Mouse (Mus musculus) C2C12 (cell line): Measurements from ENCODE around the gene Elmod2. TPM values are rescaled to one million over a fixed set of nuclear protein-coding genes. Genes with fewer than 3 reads are reported as not detected.
"Not testable (repeated sequence)": the region's sequence is repeated elsewhere in the genome, so short reads cannot be mapped to it uniquely, and the experiment has no call there.

Source experiments
- H3K27me3 ChIP-seq: one replicate; pipeline ENCODE4 v1.6.1; 2011; ENCODE audit not compliant: control insufficient read depth, insufficient read depth, insufficient read length
- H3K36me3 ChIP-seq: one replicate; pipeline ENCODE4 v1.6.1; 2011; ENCODE audit not compliant: control insufficient read depth, insufficient read depth
- H3K4me3 ChIP-seq: one replicate; pipeline ENCODE4 v1.5.1; 2011; ENCODE audit warnings: mild to moderate bottlenecking, control low read depth; ENCODE audit not compliant: poor library complexity, insufficient read depth, severe bottlenecking
- H3K79me2 ChIP-seq: one replicate; pipeline ENCODE4 v1.6.1; 2011; ENCODE audit not compliant: control insufficient read depth, insufficient read depth
- H3K79me3 ChIP-seq: one replicate; pipeline ENCODE4 v1.6.1; 2011; ENCODE audit warnings: low read depth, control low read depth
- H3ac ChIP-seq: one replicate; pipeline ENCODE3; 2011; ENCODE audit warnings: low read depth; ENCODE audit not compliant: control insufficient read depth, insufficient read length
- CEBPB ChIP-seq: IDR thresholded peaks from one replicate; pipeline ENCODE4 v1.6.1; 2011; ENCODE audit warnings: low read depth, mild to moderate bottlenecking, control low read depth, moderate library complexity
- CTCF ChIP-seq: IDR thresholded peaks from one replicate; pipeline ENCODE4 v1.5.1; 2011; ENCODE audit not compliant: control insufficient read depth, insufficient read depth, insufficient read length
- FOSL1 ChIP-seq: IDR thresholded peaks from one replicate; pipeline ENCODE4 v1.8.0; 2011; ENCODE audit warnings: mild to moderate bottlenecking, low read length; ENCODE audit not compliant: poor library complexity, insufficient read depth, severe bottlenecking
- MAX ChIP-seq: IDR thresholded peaks from one replicate; pipeline ENCODE4 v1.6.1; 2011; ENCODE audit warnings: mild to moderate bottlenecking, control low read depth
- MYOD1 ChIP-seq: IDR thresholded peaks from one replicate; pipeline ENCODE4 v1.6.1; 2011; ENCODE audit warnings: low read depth; ENCODE audit not compliant: control insufficient read depth, insufficient read length
- MYOG ChIP-seq: IDR thresholded peaks from one replicate; pipeline ENCODE4 v1.6.1; 2011; ENCODE audit not compliant: control insufficient read depth, insufficient read length; ENCODE audit errors: extremely low read depth
- USF1 ChIP-seq: IDR thresholded peaks from one replicate; pipeline ENCODE4 v1.6.1; 2011; ENCODE audit warnings: low read depth, mild to moderate bottlenecking, control low read depth, moderate library complexity
- polyA plus RNA-seq: library from polyadenylated mRNA; unstranded; fragments of >200 nt; fragmentation: generic; extraction: Trizol; gene quantifications from one replicate; pipeline ENCODE4 v1.2.1, GENCODE M21; 2012; ENCODE audit warnings: missing spikeins

Elmod2 gene
- polyA plus RNA-seq, 1 experiment: 1.3 TPM

GRCm38 (mm10) chr8:83327889-83328288, 4.4 kb downstream of the Elmod2 start:
- H3K79me3 ChIP-seq: no peaks in the 10 kb centered on the region
- no peaks in the 10 kb centered on the region for H3K27me3 ChIP-seq
- TF ChIP-seq CTCF (no peak), MYOD1 (no peak), FOSL1 (no peak), USF1 (no peak), MYOG (no peak), CEBPB (no peak), MAX (no peak)
- H3K36me3 ChIP-seq: no peaks in the 10 kb centered on the region
- no peak overlapping the region for H3ac ChIP-seq
- H3K4me3 ChIP-seq: no peak overlapping the region
- H3K79me2 ChIP-seq: no peaks in the 10 kb centered on the region

- TF ChIP-seq USF1 (no peak), FOSL1 (no peak), CEBPB (no peak), MYOD1 (no peak), CTCF (no peak), MAX (no peak), MYOG (no peak)
- H3ac ChIP-seq: no peak overlapping the region
- peaks cover 7% of the 10 kb centered on the region for H3K36me3 ChIP-seq
- H3K79me2 ChIP-seq: no peaks in the 10 kb centered on the region
- no peaks in the 10 kb centered on the region for H3K79me3 ChIP-seq
- H3K27me3 ChIP-seq: no peaks in the 10 kb centered on the region
- no peak overlapping the region for H3K4me3 ChIP-seq
These were observed 9.2 kb downstream of the Elmod2 start for GRCm38 (mm10) chr8:83323056-83323455.

GRCm38 (mm10) chr8:83322374-83322773, 9.9 kb downstream of the Elmod2 start:
- Histone ChIP-seq H3K27me3 (no peaks in the 10 kb centered on the region), H3K79me2 (no peaks in the 10 kb centered on the region), H3K4me3 (no peak overlapping the region), H3K36me3 (peaks cover 7% of the 10 kb centered on the region), H3K79me3 (no peaks in the 10 kb centered on the region), H3ac (no peak overlapping the region)
- no peak for TF ChIP-seq MYOD1
- TF ChIP-seq MYOG: no peak
- TF ChIP-seq CTCF: no peak
- no peak for TF ChIP-seq MAX
- no peak for TF ChIP-seq USF1
- no peak for TF ChIP-seq FOSL1
- TF ChIP-seq CEBPB: no peak

GRCm38 (mm10) chr8:83320543-83320942, 11.7 kb downstream of the Elmod2 start:
- Histone ChIP-seq H3K79me2 (no peaks in the 10 kb centered on the region), H3K36me3 (peaks cover 19% of the 10 kb centered on the region), H3K4me3 (no peak overlapping the region), H3K79me3 (no peaks in the 10 kb centered on the region), H3ac (no peak overlapping the region), H3K27me3 (no peaks in the 10 kb centered on the region)
- no peak for TF ChIP-seq USF1
- no peak for TF ChIP-seq CTCF
- TF ChIP-seq MAX: no peak
- TF ChIP-seq MYOD1: no peak
- TF ChIP-seq FOSL1: no peak
- no peak for TF ChIP-seq MYOG
- no peak for TF ChIP-seq CEBPB

GRCm38 (mm10) chr8:83315691-83316090, 16.6 kb downstream of the Elmod2 start:
- H3K27me3 ChIP-seq: no peaks in the 10 kb centered on the region
- no peaks in the 10 kb centered on the region for H3K79me2 ChIP-seq
- no peak overlapping the region for H3K4me3 ChIP-seq
- no peaks in the 10 kb centered on the region for H3K79me3 ChIP-seq
- no peak overlapping the region for H3ac ChIP-seq
- no peak for TF ChIP-seq CEBPB
- H3K36me3 ChIP-seq: peaks cover 12% of the 10 kb centered on the region

GRCm38 (mm10) chr8:83315084-83315483, 17.2 kb downstream of the Elmod2 start:
- H3K79me3 ChIP-seq, H3K27me3 ChIP-seq, H3K79me2 ChIP-seq, H3K4me3 ChIP-seq, H3ac ChIP-seq: not testable (repeated sequence)
- peaks cover 12% of the 10 kb centered on the region for H3K36me3 ChIP-seq

- no peaks in the 10 kb centered on the region for H3K79me2 ChIP-seq
- no peak overlapping the region for H3ac ChIP-seq
- no peaks in the 10 kb centered on the region for H3K27me3 ChIP-seq
- no peaks in the 10 kb centered on the region for H3K36me3 ChIP-seq
- no peak overlapping the region for H3K4me3 ChIP-seq
- no peaks in the 10 kb centered on the region for H3K79me3 ChIP-seq
- no peak for TF ChIP-seq CTCF
- TF ChIP-seq MAX: no peak
- no peak for TF ChIP-seq USF1
- no peak for TF ChIP-seq FOSL1
- no peak for TF ChIP-seq MYOD1
- TF ChIP-seq MYOG: no peak
- no peak for TF ChIP-seq CEBPB
These were observed 22.4 kb downstream of the Elmod2 start for GRCm38 (mm10) chr8:83309836-83310235.
